Mouse (Mus musculus) brown adipose tissue, adult 24 weeks (tissue): ENCODE data around the gene Cldn7. TPM values are rescaled to one million over a fixed set of nuclear protein-coding genes. Genes with fewer than 3 reads are reported as not detected.

Experiments
- H3K27ac ChIP-seq: fragments of 200-500 bp; replicated peaks from 2 replicates; pipeline ENCODE4 v1.5.1; 2012; ENCODE audit warnings: low read depth, mild to moderate bottlenecking, low read length
- H3K4me1 ChIP-seq: fragments of 200-500 bp; 2 replicates; pipeline ENCODE4 v1.6.1; 2012; ENCODE audit warnings: low read length, mixed read lengths; ENCODE audit not compliant: control insufficient read depth, insufficient read depth, insufficient read length
- H3K4me3 ChIP-seq: fragments of 200-500 bp; 2 replicates; pipeline ENCODE4 v1.5.1; 2012; ENCODE audit warnings: low read depth, mild to moderate bottlenecking, low read length, moderate library complexity; ENCODE audit not compliant: insufficient read depth
- polyA plus RNA-seq: library from polyadenylated mRNA; stranded (reverse); fragments of >200 nt; gene quantifications from 2 replicates; pipeline ENCODE4 v1.2.4, GENCODE M21; 2012; ENCODE audit not compliant: missing spikeins, insufficient read depth, insufficient read length

Gene Cldn7
- polyA plus RNA-seq, 1 experiment = not detected

GRCm38 (mm10) chr11:70017199-70017767 lies 52.7 kb downstream of the Cldn7 start:
- 0 out of 2 replicates have a peak, but pooled peaks cover 2% of the 10 kb centered on the region for H3K4me1 ChIP-seq
- no peak overlapping the region for H3K4me3 ChIP-seq
- H3K27ac ChIP-seq = no peak overlapping the region

Other genes starting within 250 kb of the Cldn7 start
- gene Polr2a, start 206.1 kb upstream of the Cldn7 start, polyA plus RNA-seq = 10.4 and 16.5 TPM in 2 replicates
- not detected in 2 replicates for gene Slc35g3, start 202.8 kb upstream of the Cldn7 start, polyA plus RNA-seq
- 17.2 and 23.6 TPM in 2 replicates for gene Zbtb4, start 198.9 kb upstream of the Cldn7 start, polyA plus RNA-seq
- gene Chrnb1, start 168.8 kb upstream of the Cldn7 start, polyA plus RNA-seq = 1.7 and 2.4 TPM in 2 replicates
- 5.6 and 7.5 TPM in 2 replicates for gene Fgf11, start 162.9 kb upstream of the Cldn7 start, polyA plus RNA-seq
- 1.2 TPM in 1 of 2 replicates, not detected in the other for gene Tmem102, start 159.2 kb upstream of the Cldn7 start, polyA plus RNA-seq
- not detected in 2 replicates for gene Gm39566, start 149.5 kb upstream of the Cldn7 start, polyA plus RNA-seq
- gene Spem2, start 146.3 kb upstream of the Cldn7 start, polyA plus RNA-seq = not detected in 2 replicates
- gene Spem1, start 142.6 kb upstream of the Cldn7 start, polyA plus RNA-seq = not detected in 2 replicates
- gene Nlgn2, start 127.0 kb upstream of the Cldn7 start, polyA plus RNA-seq = 1.8 and 2.7 TPM in 2 replicates
- 206 and 248 TPM in 2 replicates for gene Tmem256, start 126.3 kb upstream of the Cldn7 start, polyA plus RNA-seq
- 18.7 TPM in 2 replicates for gene Plscr3, start 118.4 kb upstream of the Cldn7 start, polyA plus RNA-seq
- not detected in 2 replicates for gene Tnk1, start 106.0 kb upstream of the Cldn7 start, polyA plus RNA-seq
- not detected in 2 replicates for gene Tmem95, start 86.8 kb upstream of the Cldn7 start, polyA plus RNA-seq
- 2.5 and 3.3 TPM in 2 replicates for gene Kctd11, start 83.4 kb upstream of the Cldn7 start, polyA plus RNA-seq
- gene Acap1, start 69.2 kb upstream of the Cldn7 start, polyA plus RNA-seq = not detected in 2 replicates
- gene 2810408A11Rik, start 63.8 kb upstream of the Cldn7 start, polyA plus RNA-seq = 3.2 TPM in 1 of 2 replicates, not detected in the other
- 16.9 and 18.4 TPM in 2 replicates for gene Neurl4, start 63.7 kb upstream of the Cldn7 start, polyA plus RNA-seq
- 23.6 and 24.3 TPM in 2 replicates for gene Gps2, start 50.9 kb upstream of the Cldn7 start, polyA plus RNA-seq
- 424 and 439 TPM in 2 replicates for gene Eif5a, start 42.8 kb upstream of the Cldn7 start, polyA plus RNA-seq
- 37.9 and 76.4 TPM in 2 replicates for gene Ybx2, start 29.0 kb upstream of the Cldn7 start, polyA plus RNA-seq
- 466 and 489 TPM in 2 replicates for gene Slc2a4, start 16.6 kb upstream of the Cldn7 start, polyA plus RNA-seq
- 82.4 and 122 TPM in 2 replicates for gene Ctdnep1, start 16.4 kb downstream of the Cldn7 start, polyA plus RNA-seq
- gene Elp5, start 17.7 kb downstream of the Cldn7 start, polyA plus RNA-seq = 66.7 and 78.0 TPM in 2 replicates
- gene Gabarap, start 26.4 kb downstream of the Cldn7 start, polyA plus RNA-seq = 576 and 663 TPM in 2 replicates
- gene Phf23, start 31.0 kb downstream of the Cldn7 start, polyA plus RNA-seq = 24.2 and 26.4 TPM in 2 replicates
- 2.6 and 4.9 TPM in 2 replicates for gene Dvl2, start 35.8 kb downstream of the Cldn7 start, polyA plus RNA-seq
- gene Acadvl, start 50.6 kb downstream of the Cldn7 start, polyA plus RNA-seq = 1,981 and 2,287 TPM in 2 replicates
- 2.4 and 2.7 TPM in 2 replicates for gene Dlg4, start 52.2 kb downstream of the Cldn7 start, polyA plus RNA-seq
- gene Asgr1, start 89.3 kb downstream of the Cldn7 start, polyA plus RNA-seq = 0.87 TPM in 1 of 2 replicates, not detected in the other
- gene Asgr2, start 127.9 kb downstream of the Cldn7 start, polyA plus RNA-seq = not detected in 2 replicates
- 13.1 and 16.8 TPM in 2 replicates for gene Mgl2, start 165.6 kb downstream of the Cldn7 start, polyA plus RNA-seq
- 8.7 and 15.9 TPM in 2 replicates for gene Clec10a, start 191.4 kb downstream of the Cldn7 start, polyA plus RNA-seq
- not detected in 2 replicates for gene Slc16a11, start 248.0 kb downstream of the Cldn7 start, polyA plus RNA-seq